Comparison of ENCODE assay signal across 8 mouse cellular contexts in genomic region chr8:122917531-122918392, GRCm38 (mm10).
DNase-seq lines count a peak whose midpoint lies in the region; ATAC-seq lines count a peak whose summit lies in the region.

No protein-coding gene starts in this region.

- no peak overlapping the region for H3K9ac ChIP-seq in embryonic facial prominence, embryonic 11.5 days (replicated peaks; ENCODE audit: low read length)

- no peaks in the 10 kb centered on the region for H3K27me3 ChIP-seq in embryonic facial prominence, embryonic 11.5 days (ENCODE audit: control insufficient read depth, insufficient read depth, low read length)

- peak overlapping the region; percentile 6; the same call in 1 of the 2 replicates for H3K4me2 ChIP-seq in embryonic facial prominence, embryonic 11.5 days (ENCODE audit: low read depth, low read length)

- H3K4me3 ChIP-seq in embryonic facial prominence, embryonic 11.5 days (ENCODE audit: low read depth, low read length) = no peak overlapping the region

- ATAC-seq in frontal cortex, adult (ENCODE audit: low TSS enrichment) = peak; percentile 78
- ATAC-seq in embryonic facial prominence, embryonic 11.5 days (replicated peaks; ENCODE audit: insufficient number of reproducible peaks, low FRiP score, low TSS enrichment, low read depth) = peak; percentile 87
- ATAC-seq in inflammation-experienced regulatory T-cells, adult 6 months = peak; percentile 60

- H3K36me3 ChIP-seq in embryonic facial prominence, embryonic 11.5 days (replicated peaks; ENCODE audit: control insufficient read depth, insufficient read depth, low read depth, low read length) = peaks cover 2% of the 10 kb centered on the region; the same call in 1 of the 2 replicates

- no peak for DNase-seq in frontal cortex, postnatal 25 days (ENCODE audit: low spot score in 2 of 2)
- DNase-seq in CD4-positive helper T cell, adult 2 months (ENCODE audit: low read depth, low spot score) = peak; percentile 66
- peak; percentile 72 for DNase-seq in embryonic facial prominence, embryonic 11.5 days (ENCODE audit: low spot score)
- peak; percentile 48 for DNase-seq in lung, postnatal 25 days (ENCODE audit: low spot score)
- DNase-seq in right cerebral cortex, postnatal 14 days = no peak
- no peak for DNase-seq in adrenal gland, adult 8-10 months

- H3K27ac ChIP-seq in embryonic facial prominence, embryonic 11.5 days (replicated peaks; ENCODE audit: low read depth, low read length) = 0 out of 2 replicates have a peak overlapping the region, but pooled peaks have one; percentile 35

- H3K4me1 ChIP-seq in embryonic facial prominence, embryonic 11.5 days (ENCODE audit: control insufficient read depth, insufficient read depth, low read length) = peaks cover 4% of the 10 kb centered on the region

- H3K9me3 ChIP-seq in embryonic facial prominence, embryonic 11.5 days (replicated peaks; ENCODE audit: control insufficient read depth, low read length) = no peaks in the 10 kb centered on the region

- WGBS in embryonic facial prominence, embryonic 11.5 days = 41% methylated on average over 11 of the region's 11 CpGs

Comparison
In these comparisons a context has a peak if more than half of its experiments do, and no peak if none do; other contexts are left out.
1. DNase-seq: peak in CD4-positive helper T cell, adult 2 months (single experiment), embryonic facial prominence, embryonic 11.5 days (single experiment) and lung, postnatal 25 days (single experiment); none in frontal cortex, postnatal 25 days (0 of 2), right cerebral cortex, postnatal 14 days (single experiment) and adrenal gland, adult 8-10 months (single experiment).
2. Peak in every context shown above with its lines, with median percentiles within 50 percentile points of each other: ATAC-seq.